Mouse (Mus musculus) myocyte (in vitro differentiated cells): Measurements from ENCODE around the gene Clic3.

Experiments
- CEBPB ChIP-seq: IDR thresholded peaks from 2 replicates; pipeline ENCODE4 v1.6.1; 2011; ENCODE audit warnings: mild to moderate bottlenecking, moderate library complexity; ENCODE audit not compliant: poor library complexity, insufficient read depth, severe bottlenecking
- E2F4 ChIP-seq: IDR thresholded peaks from one replicate; pipeline ENCODE4 v1.6.1; 2011; ENCODE audit warnings: mild to moderate bottlenecking, control low read depth, moderate library complexity; ENCODE audit not compliant: insufficient read depth
- MAX ChIP-seq: IDR thresholded peaks from one replicate; pipeline ENCODE4 v1.6.1; 2011; ENCODE audit warnings: low read depth, mild to moderate bottlenecking, control low read depth

DNA sequence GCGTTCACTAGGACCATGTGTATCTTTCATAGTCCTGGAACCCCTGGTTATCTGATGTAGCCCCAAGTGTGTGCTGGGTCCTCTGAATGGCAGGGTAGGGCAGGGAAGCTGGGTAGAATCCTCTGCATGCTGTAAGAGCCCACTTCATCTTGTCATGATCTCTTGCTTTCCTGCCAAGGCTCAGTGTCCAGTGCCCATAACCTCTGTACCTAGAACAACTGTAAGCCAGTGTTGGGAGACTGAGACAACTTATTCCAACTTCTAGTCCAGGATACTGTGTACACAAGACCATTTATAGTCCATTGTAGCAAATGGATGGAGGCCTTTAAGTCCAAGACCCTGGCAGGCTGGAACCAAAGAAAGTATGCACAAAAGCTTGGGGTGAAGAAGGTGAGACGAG, 8.6 kb downstream of the Clic3 start:
- TF ChIP-seq E2F4 (no peak), MAX (no peak), CEBPB (no peak)
